In the genomic region with DNA sequence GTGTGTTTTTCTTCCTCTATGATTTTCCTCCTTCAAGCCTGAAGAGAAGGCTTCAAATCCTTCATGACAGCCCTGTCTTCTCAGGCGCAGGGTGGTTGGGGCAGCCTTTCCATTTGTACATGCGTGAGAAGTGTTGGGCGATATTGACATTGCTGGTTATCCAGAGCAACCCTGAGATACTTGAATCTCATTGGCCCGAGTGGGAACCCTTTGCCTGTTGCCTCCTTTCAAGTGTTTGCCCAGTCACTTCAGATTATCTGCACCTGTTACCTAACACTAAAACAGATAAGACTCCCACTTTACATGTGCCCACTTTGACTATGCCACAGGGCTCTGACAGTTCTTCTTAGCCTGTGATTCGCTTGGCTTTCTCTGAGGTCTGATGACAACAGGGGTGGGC, we compare ENCODE assay signal across 21 mouse cellular contexts.
A peak's percentile ranks its signal among the peaks of the same experiment; 100 is the strongest.
DNase-seq lines count a peak whose midpoint lies in the region; ATAC-seq and TF ChIP-seq lines count a peak whose summit lies in the region.
"Had no signal": no experiment of that assay in that cellular context is flagged by ENCODE, and none has a peak within 500 bp of the region (broad histone marks: within the 10 kb centered on the region; RNA-seq: fewer than 3 reads in every experiment).

No protein-coding gene starts in this region.

- no peak overlapping the region for H3K4me3 ChIP-seq in limb, embryonic 14.5 days (replicated peaks; ENCODE audit: low read length)
- no peak overlapping the region for H3K4me3 ChIP-seq in limb, embryonic 10.5 days
- H3K4me3 ChIP-seq in lung, postnatal 0 days (ENCODE audit: low read depth, low read length) = no peak overlapping the region
- no peak overlapping the region for H3K4me3 ChIP-seq in stomach, embryonic 14.5 days (ENCODE audit: low read depth, low read length)
- H3K4me3 ChIP-seq: gastrocnemius, adult 2 months; hindbrain, embryonic 10.5 days; liver, embryonic 15.5 days; megakaryocyte, embryonic 14.5 days; midbrain, embryonic 13.5 days had no signal

- no peak for TF ChIP-seq CTCF in lung, postnatal 0 days (IDR thresholded peaks at IDR 0.05)

- no peaks in the 10 kb centered on the region for H3K9me3 ChIP-seq in limb, embryonic 14.5 days (ENCODE audit: control insufficient read depth, low read length)
- no peaks in the 10 kb centered on the region for H3K9me3 ChIP-seq in limb, embryonic 10.5 days (replicated peaks)
- no peaks in the 10 kb centered on the region for H3K9me3 ChIP-seq in lung, postnatal 0 days (ENCODE audit: low read length)
- no peaks in the 10 kb centered on the region for H3K9me3 ChIP-seq in stomach, embryonic 14.5 days (ENCODE audit: control insufficient read depth, low read depth, low read length)
- H3K9me3 ChIP-seq: liver, embryonic 15.5 days; midbrain, embryonic 13.5 days had no signal

- whole genome bisulfite sequencing in limb, embryonic 14.5 days = 88% methylated on average over 5 of the region's 5 CpGs
- 91% methylated on average over 5 of the region's 5 CpGs for WGBS in limb, embryonic 10.5 days
- 43% methylated on average over 5 of the region's 5 CpGs for WGBS in lung, postnatal 0 days
- WGBS in stomach, embryonic 14.5 days = 72% methylated on average over 5 of the region's 5 CpGs

- no peak for ATAC-seq in limb, embryonic 14.5 days (ENCODE audit: low FRiP score, low read depth)
- ATAC-seq in lung, postnatal 0 days = peak; percentile 84
- peak; percentile 74 for ATAC-seq in stomach, embryonic 14.5 days (ENCODE audit: insufficient number of reproducible peaks, insufficient read depth, low FRiP score, low read depth)
- ATAC-seq: hindbrain, embryonic 16.5 days; midbrain, embryonic 13.5 days had no signal

- no peaks in the 10 kb centered on the region for H3K27me3 ChIP-seq in limb, embryonic 14.5 days (ENCODE audit: control insufficient read depth, insufficient read depth, low read length)
- no peaks in the 10 kb centered on the region for H3K27me3 ChIP-seq in limb, embryonic 10.5 days (ENCODE audit: low read depth, poor library complexity, severe bottlenecking)
- 0 out of 2 replicates have a peak, but pooled peaks cover 3% of the 10 kb centered on the region for H3K27me3 ChIP-seq in lung, postnatal 0 days (replicated peaks; ENCODE audit: insufficient read depth, low read length)
- H3K27me3 ChIP-seq in stomach, embryonic 14.5 days (ENCODE audit: control insufficient read depth, insufficient read depth, low read length) = no peaks in the 10 kb centered on the region
- H3K27me3 ChIP-seq: liver, embryonic 15.5 days; megakaryocyte, embryonic 14.5 days; midbrain, embryonic 13.5 days had no signal

- H3K4me1 ChIP-seq in limb, embryonic 14.5 days (ENCODE audit: control insufficient read depth, insufficient read depth, low read length) = no peaks in the 10 kb centered on the region
- H3K4me1 ChIP-seq in limb, embryonic 10.5 days = no peaks in the 10 kb centered on the region
- no peaks in the 10 kb centered on the region for H3K4me1 ChIP-seq in lung, postnatal 0 days (ENCODE audit: insufficient read depth, low read depth, low read length)
- no peaks in the 10 kb centered on the region for H3K4me1 ChIP-seq in stomach, embryonic 14.5 days (ENCODE audit: control insufficient read depth, insufficient read depth, low read length)
- H3K4me1 ChIP-seq: liver, embryonic 15.5 days; megakaryocyte, embryonic 14.5 days; midbrain, embryonic 13.5 days had no signal

- H3K27ac ChIP-seq in limb, embryonic 14.5 days (replicated peaks; ENCODE audit: low read depth, low read length) = 0 out of 2 replicates have a peak overlapping the region, but pooled peaks have one; percentile 3
- H3K27ac ChIP-seq in limb, embryonic 10.5 days = no peak overlapping the region
- H3K27ac ChIP-seq in lung, postnatal 0 days (ENCODE audit: low read length) = no peak overlapping the region
- H3K27ac ChIP-seq in stomach, embryonic 14.5 days (ENCODE audit: low read length) = peak overlapping the region; percentile 79
- H3K27ac ChIP-seq: gastrocnemius, adult 2 months; hindbrain, embryonic 10.5 days; liver, embryonic 15.5 days; midbrain, embryonic 13.5 days had no signal

- H3K36me3 ChIP-seq in limb, embryonic 14.5 days (ENCODE audit: control insufficient read depth, insufficient read depth, low read length) = no peaks in the 10 kb centered on the region
- no peaks in the 10 kb centered on the region for H3K36me3 ChIP-seq in limb, embryonic 10.5 days
- no peaks in the 10 kb centered on the region for H3K36me3 ChIP-seq in lung, postnatal 0 days (ENCODE audit: insufficient read depth, low read length)
- H3K36me3 ChIP-seq in stomach, embryonic 14.5 days (ENCODE audit: control insufficient read depth, insufficient read depth, low read length) = no peaks in the 10 kb centered on the region
- H3K36me3 ChIP-seq: hindbrain, embryonic 10.5 days; liver, embryonic 15.5 days; midbrain, embryonic 13.5 days had no signal

- TF ChIP-seq EP300 in lung, postnatal 0 days (IDR thresholded peaks at IDR 0.05) = no peak

- no peak for DNase-seq in limb, embryonic 14.5 days (ENCODE audit: low spot score)
- DNase-seq in limb, embryonic 10.5 days (ENCODE audit: low spot score) = no peak
- DNase-seq in lung, postnatal 0 days (ENCODE audit: low spot score) = peak; percentile 50
- DNase-seq in gastrocnemius, postnatal 4 days (ENCODE audit: low spot score in 2 of 2) = no peak
- DNase-seq in thymus, postnatal 36 days = no peak
- DNase-seq in right cerebral cortex, postnatal 14 days = no peak
- DNase-seq: adrenal gland, postnatal 36 days; cerebellum, adult 9-10 months; gastrocnemius, adult 2 months; heart, postnatal 10 days; kidney, adult 18-20 months; kidney, postnatal 4 days; layer of hippocampus, adult 9-11 months; liver had no signal

- H3K9ac ChIP-seq in limb, embryonic 14.5 days (ENCODE audit: low read depth, low read length, severe bottlenecking) = no peak overlapping the region
- H3K9ac ChIP-seq in lung, postnatal 0 days (replicated peaks; ENCODE audit: low read depth) = no peak overlapping the region
- H3K9ac ChIP-seq in stomach, embryonic 14.5 days (replicated peaks; ENCODE audit: low read depth, low read length) = no peak overlapping the region
- H3K9ac ChIP-seq: liver, embryonic 15.5 days; midbrain, embryonic 13.5 days had no signal

- no peak for TF ChIP-seq POLR2A in limb, embryonic 14.5 days (IDR thresholded peaks at IDR 0.05; ENCODE audit: borderline replicate concordance, extremely low read depth, insufficient read depth, insufficient read length)

- no peak overlapping the region for H3K4me2 ChIP-seq in limb, embryonic 14.5 days (replicated peaks; ENCODE audit: low read depth, low read length, severe bottlenecking)
- H3K4me2 ChIP-seq in lung, postnatal 0 days (replicated peaks; ENCODE audit: low read depth, low read length) = no peak overlapping the region
- no peak overlapping the region for H3K4me2 ChIP-seq in stomach, embryonic 14.5 days (replicated peaks; ENCODE audit: low read depth, low read length)
- H3K4me2 ChIP-seq: heart, embryonic 11.5 days; liver, embryonic 15.5 days; midbrain, embryonic 13.5 days had no signal

Comparison
In these comparisons a context has a peak if more than half of its experiments do, and no peak if none do; other contexts are left out.
1. H3K27ac ChIP-seq: peak in limb, embryonic 14.5 days (single experiment) and stomach, embryonic 14.5 days (single experiment); none in limb, embryonic 10.5 days (single experiment) and lung, postnatal 0 days (single experiment).